Mouse (Mus musculus) forebrain, postnatal 0 days (tissue): ENCODE data around the gene Map2k7. TPM values are rescaled to one million over a fixed set of nuclear protein-coding genes. Genes with fewer than 3 reads are reported as not detected.

Source experiments
- ATAC-seq: fragments of 200-750 bp; cut with Nextera tagmentation; 2 replicates; pipeline ENCODE4 v1.8.0; 2017; ENCODE audit warnings: mild to moderate bottlenecking, moderate library complexity
- DNase-seq: peaks from one replicate; pipeline ENCODE4 v3.0.0-alpha.2; 2015
- H3K27ac ChIP-seq: fragments of 300-500 bp; sonication (generic); 2 replicates; pipeline ENCODE4 v1.5.1; 2014; ENCODE audit warnings: low read depth, mild to moderate bottlenecking, antibody characterized with exemption, low read length, moderate library complexity, mixed read lengths
- H3K27me3 ChIP-seq: fragments of 300-500 bp; sonication (generic); 2 replicates; pipeline ENCODE4 v1.6.1; 2014; ENCODE audit warnings: mild to moderate bottlenecking, low read length, mixed read lengths; ENCODE audit not compliant: insufficient read depth
- H3K36me3 ChIP-seq: fragments of 300-500 bp; sonication (generic); 2 replicates; pipeline ENCODE4 v1.6.1; 2014; ENCODE audit warnings: mild to moderate bottlenecking, moderate library complexity; ENCODE audit not compliant: insufficient read depth
- H3K4me1 ChIP-seq: fragments of 300-500 bp; sonication (generic); 2 replicates; pipeline ENCODE4 v1.6.1; 2014; ENCODE audit warnings: antibody characterized with exemption; ENCODE audit not compliant: insufficient read depth
- H3K4me2 ChIP-seq: fragments of 300-500 bp; sonication (generic); 2 replicates; pipeline ENCODE4 v1.6.1; 2014; ENCODE audit warnings: low read depth, mild to moderate bottlenecking, moderate library complexity
- H3K4me3 ChIP-seq: fragments of 300-500 bp; sonication (generic); 2 replicates; pipeline ENCODE4 v1.5.1; 2014; ENCODE audit warnings: low read depth, low read length, mixed read lengths
- H3K9ac ChIP-seq: fragments of 300-500 bp; sonication (generic); 2 replicates; pipeline ENCODE4 v1.6.1; 2014; ENCODE audit warnings: mild to moderate bottlenecking
- H3K9me3 ChIP-seq: fragments of 300-500 bp; sonication (generic); 2 replicates; pipeline ENCODE4 v1.6.1; 2016; ENCODE audit warnings: low read length
- CTCF ChIP-seq: sonication (generic); IDR thresholded peaks from 2 replicates; pipeline ENCODE4 v1.5.1; 2016; ENCODE audit warnings: antibody characterized with exemption, control low read depth, low read depth
- WGBS: fragments of 180-500 bp; shearing (Covaris S2); extraction: QIAGEN DNeasy Blood & Tissue Kit; methylation state at CpG from one replicate; pipeline ENCODE4 v1.1.7; 2014; 5-methylcytosine and 5-hydroxymethylcytosine counted together
- polyA plus RNA-seq: library from polyadenylated mRNA; unstranded; fragments of >200 nt; fragmentation: Nextera tagmentation; extraction: Ambion mirVana; gene quantifications from 2 replicates; pipeline ENCODE4 v1.2.1, GENCODE M21; 2015
- total RNA-seq: library from RNA; depleted of rRNA; stranded (reverse); fragments of >200 nt; gene quantifications from 2 replicates; pipeline ENCODE4 v1.2.3, GENCODE M21; 2014; rRNA removed

The Map2k7 gene
- total RNA-seq: 26.3 and 45.8 TPM in 2 replicates
- polyA plus RNA-seq: 19.2 and 24.4 TPM in 2 replicates

DNA sequence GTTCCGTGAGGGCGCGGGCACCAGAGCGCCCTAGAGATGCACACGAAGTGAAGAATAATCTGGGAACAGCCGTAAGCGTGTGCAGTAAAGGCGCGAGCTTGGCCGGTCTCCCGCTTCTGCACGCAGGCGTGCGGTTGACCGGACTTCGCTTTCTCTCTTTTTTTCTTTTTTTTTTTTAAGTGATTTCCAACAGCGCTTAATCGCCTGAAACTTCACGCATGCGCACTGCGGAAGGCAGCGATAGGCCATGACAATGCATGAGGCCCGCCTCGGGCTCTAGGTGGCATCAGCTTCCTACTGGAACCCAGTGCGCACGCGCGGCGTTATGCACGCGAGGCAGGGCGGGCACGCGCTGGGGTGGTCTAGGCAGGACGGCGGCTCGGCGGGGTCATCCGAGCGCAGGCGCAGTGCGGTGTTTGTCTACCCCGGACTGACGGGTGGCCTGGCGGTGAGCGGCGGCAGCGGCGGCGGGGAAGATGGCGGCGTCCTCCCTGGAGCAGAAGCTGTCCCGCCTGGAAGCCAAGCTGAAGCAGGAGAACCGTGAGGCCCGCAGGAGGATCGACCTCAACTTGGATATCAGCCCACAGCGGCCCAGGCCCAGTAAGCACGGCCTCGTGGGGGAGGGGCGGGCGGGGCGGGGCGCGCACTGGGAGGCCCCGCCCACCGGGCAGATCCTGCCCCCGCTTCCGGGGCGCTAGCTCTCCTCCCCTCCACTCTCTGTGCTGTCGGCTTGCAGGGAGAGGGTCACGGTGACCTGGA lies at the start of gene Map2k7, which contains the start of gene Gm49320:
Map2k7 (plus strand) TSS at position 307 of the 759 bp plus-strand sequence.
Gm49320 (plus strand) TSS at position 432 of the 759 bp plus-strand sequence.
- ATAC-seq (peak; percentile 96), DNase-seq (peak; percentile 100)
- Histone ChIP-seq H3K27ac (peak within 1 kb of the TSS; percentile 89), H3K9ac (peak within 1 kb of the TSS; percentile 78), H3K4me1 (peaks cover 12% of the 10 kb centered on the region), H3K9me3 (no peaks in the 10 kb centered on the region), H3K27me3 (no peaks in the 10 kb centered on the region), H3K4me3 (peak within 1 kb of the TSS; percentile 84), H3K36me3 (peaks cover 27% of the 10 kb centered on the region), H3K4me2 (peak within 1 kb of the TSS; percentile 88)
- peak; percentile 80 for TF ChIP-seq CTCF
- WGBS: 3% methylated on average over 68 of the region's 71 CpGs

DNA sequence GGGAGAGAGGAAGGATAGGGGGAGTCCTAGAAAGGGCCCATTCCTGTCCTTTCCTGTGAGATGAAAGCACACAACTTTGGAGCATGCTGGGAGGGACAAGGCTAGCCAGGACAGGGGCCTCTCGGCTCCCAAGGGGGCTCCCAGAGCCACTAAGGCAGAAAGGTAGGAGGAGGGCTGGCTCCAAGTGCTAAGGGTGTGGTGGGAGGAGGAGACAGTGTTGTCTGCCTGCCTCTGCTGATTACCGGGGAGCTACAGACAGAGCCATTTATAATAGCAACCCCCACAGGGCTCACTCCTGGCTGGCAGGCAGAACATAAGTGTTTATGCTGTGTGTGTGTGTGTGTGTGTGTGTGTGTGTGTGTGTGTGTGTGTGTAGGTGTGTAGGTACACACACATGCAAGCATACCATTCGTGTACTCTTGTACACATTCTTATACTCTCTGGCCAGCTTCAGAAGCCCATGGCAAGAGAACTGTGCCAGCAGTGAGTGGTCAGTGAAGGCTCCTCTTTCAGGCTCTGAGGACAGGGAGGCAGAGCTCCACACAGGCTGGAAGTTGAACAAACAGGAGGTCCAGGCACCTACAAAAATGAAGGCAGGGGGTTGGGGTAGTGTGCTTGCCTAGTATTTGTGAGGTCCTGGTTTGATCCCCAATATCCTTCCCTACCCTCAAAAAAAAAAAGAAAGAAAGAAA lies 49.4 kb upstream of the Map2k7 start:
- DNase-seq: no peak
- H3K4me2 ChIP-seq: no peak overlapping the region
- TF ChIP-seq CTCF: no peak
- no peaks in the 10 kb centered on the region for H3K27me3 ChIP-seq
- peaks cover 4% of the 10 kb centered on the region; the same call in 1 of the 2 replicates for H3K4me1 ChIP-seq
- no peaks in the 10 kb centered on the region for H3K9me3 ChIP-seq
- 41% methylated on average over 3 of the region's 3 CpGs for WGBS
- no peak overlapping the region for H3K27ac ChIP-seq
- ATAC-seq: no peak
- H3K36me3 ChIP-seq: peaks cover 78% of the 10 kb centered on the region
- H3K4me3 ChIP-seq: no peak overlapping the region
- H3K9ac ChIP-seq: no peak overlapping the region

DNA sequence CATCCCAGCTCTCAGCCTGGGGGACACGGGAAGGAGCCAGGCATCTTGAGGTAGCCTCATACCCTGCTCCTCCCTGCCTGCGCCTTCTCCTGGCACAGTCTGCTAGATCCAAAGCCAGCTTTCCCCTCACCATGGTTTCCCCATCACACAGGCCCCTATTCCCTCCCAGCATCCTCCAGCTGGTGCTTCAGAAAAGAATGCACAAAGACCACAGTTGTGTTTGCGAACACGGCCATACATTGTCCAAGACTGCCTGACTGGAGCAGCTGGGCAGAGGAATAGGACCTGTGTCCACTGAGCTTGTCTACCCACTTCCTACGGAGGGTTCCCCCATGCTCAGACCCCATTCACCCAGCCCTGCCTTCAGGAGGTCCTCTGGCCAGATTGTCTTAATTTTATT lies 46.2 kb upstream of the Map2k7 start:
- TF ChIP-seq CTCF: no peak
- H3K36me3 ChIP-seq: peaks cover 74% of the 10 kb centered on the region

DNA sequence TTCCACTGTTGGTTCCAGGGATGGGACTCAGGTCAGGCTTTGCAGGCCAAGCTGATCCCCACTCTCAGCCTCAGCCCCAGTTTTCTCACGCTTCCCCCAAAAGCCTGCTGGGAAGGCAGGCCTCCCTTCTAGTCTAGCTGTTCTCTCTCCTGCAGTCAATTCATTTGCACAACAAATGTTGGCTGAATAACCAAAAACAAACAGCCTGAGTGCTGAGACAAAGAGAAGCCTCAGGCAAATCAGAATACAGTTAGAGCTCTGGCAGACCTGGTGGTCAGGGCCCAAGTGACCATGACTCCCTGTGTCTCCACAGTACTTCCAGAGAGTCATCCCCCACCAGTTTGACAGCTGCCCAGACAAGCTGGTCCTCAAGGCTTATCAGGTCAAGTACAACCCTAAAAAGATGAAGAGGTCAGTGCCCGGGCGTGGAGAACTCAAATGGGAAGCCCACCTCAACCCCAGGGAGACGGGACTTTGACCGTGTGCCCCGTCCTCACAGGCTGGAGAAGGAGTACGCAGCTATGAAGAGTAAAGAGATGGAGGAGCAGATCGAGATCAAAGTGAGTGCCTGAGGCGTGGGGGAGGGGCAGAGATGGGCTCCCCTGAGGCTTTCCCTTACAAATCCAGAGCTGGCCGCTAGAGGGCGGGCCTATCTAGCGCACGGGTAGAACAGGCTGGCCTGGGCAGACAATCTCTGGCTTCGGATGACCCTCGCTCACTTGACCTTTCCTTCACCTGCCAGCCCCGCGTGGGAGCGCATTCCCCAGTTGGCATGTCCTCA lies 45.5 kb upstream of the Map2k7 start:
- H3K27me3 ChIP-seq: no peaks in the 10 kb centered on the region
- H3K27ac ChIP-seq: peak overlapping the region; percentile 74
- H3K36me3 ChIP-seq: peaks cover 72% of the 10 kb centered on the region
- ATAC-seq: peak; percentile 85
- H3K4me1 ChIP-seq: peaks cover 4% of the 10 kb centered on the region; the same call in 1 of the 2 replicates
- WGBS: 4% methylated on average over 18 of the region's 18 CpGs
- no peaks in the 10 kb centered on the region for H3K9me3 ChIP-seq
- peak overlapping the region; percentile 41; the same call in 1 of the 2 replicates for H3K9ac ChIP-seq
- no peak overlapping the region for H3K4me2 ChIP-seq
- DNase-seq: peak; percentile 90
- no peak overlapping the region for H3K4me3 ChIP-seq
- peak; percentile 94 for TF ChIP-seq CTCF

More for the DNA sequence above, 46.2 kb upstream of the Map2k7 start:
- Histone ChIP-seq H3K9me3 (no peaks in the 10 kb centered on the region), H3K4me3 (no peak overlapping the region), H3K4me1 (peaks cover 4% of the 10 kb centered on the region; the same call in 1 of the 2 replicates), H3K27me3 (no peaks in the 10 kb centered on the region), H3K4me2 (no peak overlapping the region), H3K9ac (no peak overlapping the region), H3K27ac (peak overlapping the region; percentile 74)
- ATAC-seq (peak; percentile 70), DNase-seq (peak; percentile 50)
- 30% methylated on average over 5 of the region's 5 CpGs for WGBS

DNA sequence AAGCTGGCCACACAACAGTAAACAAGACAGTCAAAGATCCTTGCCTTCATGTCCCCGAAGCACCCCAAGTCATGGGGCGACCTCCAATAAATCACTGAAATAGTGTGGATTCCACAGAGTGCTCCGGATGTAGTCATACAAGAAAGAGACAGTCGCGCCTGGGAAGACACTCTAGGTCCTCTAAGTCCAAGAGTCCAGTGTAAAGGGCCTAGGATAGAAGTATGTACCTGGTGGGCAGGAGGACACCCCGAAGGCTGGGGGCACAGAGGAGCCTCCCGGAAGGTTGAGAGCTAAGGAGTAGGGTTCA lies 45.0 kb upstream of the Map2k7 start:
- no peak overlapping the region for H3K4me2 ChIP-seq
- no peaks in the 10 kb centered on the region for H3K9me3 ChIP-seq
- no peak overlapping the region for H3K4me3 ChIP-seq
- no peak for TF ChIP-seq CTCF
- WGBS: 59% methylated on average over 7 of the region's 7 CpGs
- H3K36me3 ChIP-seq: peaks cover 72% of the 10 kb centered on the region
- 0 out of 2 replicates have a peak overlapping the region, but pooled peaks have one; percentile 21 for H3K27ac ChIP-seq
- ATAC-seq: peak; percentile 15; the same call in 1 of the 2 replicates
- DNase-seq: no peak
- H3K9ac ChIP-seq: no peak overlapping the region
- peaks cover 4% of the 10 kb centered on the region; the same call in 1 of the 2 replicates for H3K4me1 ChIP-seq
- H3K27me3 ChIP-seq: no peaks in the 10 kb centered on the region

DNA sequence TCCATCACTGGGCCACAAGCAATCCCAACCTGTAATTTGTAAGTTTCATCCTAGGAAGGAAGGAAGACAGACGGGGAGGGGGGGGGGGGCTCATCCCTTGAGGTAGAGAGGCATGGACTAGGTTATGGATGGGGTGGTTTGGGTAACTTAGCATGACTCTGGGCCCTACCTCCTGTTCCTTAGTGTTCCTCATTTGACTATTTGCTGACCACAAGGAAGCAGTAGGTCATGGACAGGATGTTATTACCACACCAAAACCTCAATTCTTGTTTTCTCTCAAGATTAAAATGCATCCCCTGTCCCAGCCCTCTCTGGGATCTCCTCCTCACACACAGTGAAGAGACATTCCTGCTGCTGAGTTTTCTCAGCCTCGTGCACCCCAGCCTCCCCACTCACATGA lies 37.2 kb upstream of the Map2k7 start:
- no peak for TF ChIP-seq CTCF
- no peaks in the 10 kb centered on the region for H3K4me1 ChIP-seq
- no peaks in the 10 kb centered on the region for H3K27me3 ChIP-seq
- no peak for DNase-seq
- H3K9ac ChIP-seq: no peak overlapping the region
- no peak overlapping the region for H3K27ac ChIP-seq
- no peak for ATAC-seq
- H3K9me3 ChIP-seq: no peaks in the 10 kb centered on the region
- peaks cover 79% of the 10 kb centered on the region for H3K36me3 ChIP-seq
- H3K4me2 ChIP-seq: no peak overlapping the region
- WGBS: 65% methylated on average over 2 of the region's 2 CpGs
- H3K4me3 ChIP-seq: no peak overlapping the region
